8 mouse cellular contexts compared by ENCODE assay signal in the genomic region with DNA sequence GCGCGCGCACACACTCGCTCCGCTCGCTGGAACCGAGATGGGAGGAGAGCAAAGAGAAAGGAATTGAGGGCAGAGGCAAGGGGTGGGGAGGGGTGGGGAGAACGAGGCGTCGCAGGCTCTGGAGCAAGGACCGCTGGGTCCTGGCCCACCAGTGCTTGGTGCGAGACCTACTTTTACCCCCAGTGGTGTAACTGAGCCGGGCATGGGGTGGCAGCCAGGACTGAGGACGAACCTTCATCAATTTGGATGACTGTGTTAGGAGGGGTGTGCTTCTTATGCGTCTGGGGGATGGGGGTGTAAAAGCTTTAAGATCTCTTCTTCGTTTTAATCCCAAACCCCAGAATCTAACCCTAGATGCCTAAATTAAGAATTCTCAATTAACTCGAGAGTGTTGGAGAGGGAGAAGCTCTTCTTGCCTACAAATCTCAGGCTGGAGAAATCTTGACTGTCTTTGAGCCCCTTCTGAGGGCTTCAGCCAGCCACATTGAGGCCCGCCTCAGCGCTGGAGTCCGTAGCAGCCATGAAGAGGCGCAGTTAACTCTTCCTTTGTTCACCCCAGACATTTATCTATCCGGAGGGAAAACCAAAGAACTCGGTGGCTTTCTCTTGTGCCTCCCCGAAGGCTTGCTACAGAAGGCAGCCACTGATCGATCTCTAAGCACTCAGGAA. TPM values are rescaled to one million over a fixed set of nuclear protein-coding genes. Genes with fewer than 3 reads are reported as not detected.
DNase-seq lines count a peak whose midpoint lies in the region; ATAC-seq and TF ChIP-seq lines count a peak whose summit lies in the region.

No protein-coding gene starts in this region.

- H3K4me1 ChIP-seq in spleen, adult 2 months (ENCODE audit: control insufficient read depth, insufficient read depth, insufficient read length), result no peaks in the 10 kb centered on the region
- peaks cover 27% of the 10 kb centered on the region for H3K4me1 ChIP-seq in limb, embryonic 15.5 days
- H3K4me1 ChIP-seq in stomach, postnatal 0 days (replicated peaks; ENCODE audit: control insufficient read depth, insufficient read depth), result 0 out of 2 replicates have a peak, but pooled peaks cover 3% of the 10 kb centered on the region

- TF ChIP-seq CTCF in spleen, adult 2 months (IDR thresholded peaks at IDR 0.05; ENCODE audit: extremely low read depth, insufficient read depth, insufficient read length, insufficient replicate concordance), result no peak
- TF ChIP-seq CTCF in stomach, postnatal 0 days (IDR thresholded peaks at IDR 0.05; ENCODE audit: low read depth), result no peak

- H3K4me2 ChIP-seq in limb, embryonic 15.5 days, result peak overlapping the region; percentile 59
- H3K4me2 ChIP-seq in stomach, postnatal 0 days (replicated peaks; ENCODE audit: low read depth), result peak overlapping the region; percentile 73

- peak overlapping the region; percentile 41; the same call in 1 of the 2 replicates for H3K4me3 ChIP-seq in spleen, adult 2 months (ENCODE audit: extremely low read depth, insufficient read depth, insufficient read length)
- peak overlapping the region; percentile 68 for H3K4me3 ChIP-seq in limb, embryonic 15.5 days
- H3K4me3 ChIP-seq in stomach, postnatal 0 days (ENCODE audit: low read depth, low read length), result peak overlapping the region; percentile 53

- TF ChIP-seq EP300 in stomach, postnatal 0 days (optimal IDR thresholded peaks at IDR 0.05), result no peak

- no peaks in the 10 kb centered on the region for H3K36me3 ChIP-seq in spleen, adult 2 months (ENCODE audit: control insufficient read depth, insufficient read depth, low read length)
- no peaks in the 10 kb centered on the region for H3K36me3 ChIP-seq in limb, embryonic 15.5 days
- H3K36me3 ChIP-seq in stomach, postnatal 0 days (ENCODE audit: control insufficient read depth, insufficient read depth, low read length), result no peaks in the 10 kb centered on the region

- peak; percentile 52 for DNase-seq in embryo, embryonic 9.5 days (ENCODE audit: extremely low spot score)
- DNase-seq in embryo, embryonic 10.5 days (ENCODE audit: low spot score), result no peak
- DNase-seq in spleen, adult 2 months (ENCODE audit: low read depth in 1 of 2, low spot score in 2 of 2), result no peak
- no peak for DNase-seq in spleen, postnatal 36 days (ENCODE audit: low spot score in 2 of 2)
- DNase-seq in stomach, postnatal 0 days (ENCODE audit: low spot score), result no peak
- no peak for DNase-seq in cerebellum, postnatal 4 days (ENCODE audit: low spot score in 2 of 2)
- DNase-seq in cerebellum, postnatal 25 days, result no peak

- peaks cover 17% of the 10 kb centered on the region for H3K27me3 ChIP-seq in spleen, adult 2 months (ENCODE audit: control insufficient read depth, insufficient read depth, low read length)
- no peaks in the 10 kb centered on the region for H3K27me3 ChIP-seq in limb, embryonic 15.5 days
- H3K27me3 ChIP-seq in stomach, postnatal 0 days (ENCODE audit: control insufficient read depth, insufficient read depth, low read length), result no peaks in the 10 kb centered on the region

- 7% methylated on average over 25 of the region's 25 CpGs for WGBS in spleen, adult 2 months
- 5% methylated on average over 21 of the region's 25 CpGs for WGBS in limb, embryonic 15.5 days
- 3% methylated on average over 25 of the region's 25 CpGs for WGBS in stomach, postnatal 0 days

- ATAC-seq in limb, embryonic 15.5 days (ENCODE audit: insufficient number of reproducible peaks, low FRiP score, low TSS enrichment, low read depth), result no peak
- ATAC-seq in stomach, postnatal 0 days (ENCODE audit: low FRiP score, low TSS enrichment), result no peak; the same call in 1 of the 2 replicates

- no peaks in the 10 kb centered on the region for H3K9me3 ChIP-seq in limb, embryonic 15.5 days
- H3K9me3 ChIP-seq in stomach, postnatal 0 days (ENCODE audit: control insufficient read depth, low read length), result no peaks in the 10 kb centered on the region

- TF ChIP-seq POLR2A in spleen, adult 2 months (IDR thresholded peaks at IDR 0.05; ENCODE audit: low read depth, low read length), result no peak

- peak overlapping the region; percentile 67; the same call in 1 of the 2 replicates for H3K9ac ChIP-seq in limb, embryonic 15.5 days
- peak overlapping the region; percentile 79 for H3K9ac ChIP-seq in stomach, postnatal 0 days (ENCODE audit: low read length)

- no peak overlapping the region for H3K27ac ChIP-seq in spleen, adult 2 months (ENCODE audit: insufficient read depth, low read length)
- H3K27ac ChIP-seq in limb, embryonic 15.5 days, result peak overlapping the region; percentile 94
- H3K27ac ChIP-seq in stomach, postnatal 0 days (replicated peaks), result peak overlapping the region; percentile 88

RNA-seq across cellular contexts. Expression of a gene that starts 0.4 kb away (rescaled TPM):
- polyA plus RNA-seq in spleen, adult 2 months (2012; rRNA removed), result 6.0 and 6.5 TPM in 2 replicates
- 17.9 and 19.5 TPM in 2 replicates for polyA plus RNA-seq in limb, embryonic 15.5 days (2015; fragmentation: Nextera tagmentation; extraction: Ambion mirVana)
- 4.1 and 4.5 TPM in 2 replicates for polyA plus RNA-seq in stomach, postnatal 0 days (2015; fragmentation: Nextera tagmentation; extraction: Ambion mirVana)
